Mouse (Mus musculus) right cerebral cortex, postnatal 25 days (tissue): ENCODE data around the gene Trim72.
"Not testable (repeated sequence)": the region's sequence is repeated elsewhere in the genome, so short reads cannot be mapped to it uniquely, and the experiment has no call there.

Source experiments
- DNase-seq: peaks from one replicate; pipeline ENCODE4 v3.0.0; 2022

Gene Trim72

GRCm38 (mm10) chr7:128009715-128010340 lies 6.1 kb downstream of the Trim72 start:
- DNase-seq = no peak

GRCm38 (mm10) chr7:128012136-128012780 lies 8.5 kb downstream of the Trim72 start:
- no peak for DNase-seq

GRCm38 (mm10) chr7:128013116-128013515 lies 9.4 kb downstream of the Trim72 start:
- no peak for DNase-seq

- DNase-seq = not testable (repeated sequence)
These were observed 12.4 kb downstream of the Trim72 start for GRCm38 (mm10) chr7:128016134-128016533.

GRCm38 (mm10) chr7:128016650-128017049 lies 12.9 kb downstream of the Trim72 start:
- DNase-seq = no peak

GRCm38 (mm10) chr7:128018275-128018674 lies 14.5 kb downstream of the Trim72 start:
- DNase-seq = no peak

- DNase-seq = no peak
These were observed 15.4 kb downstream of the Trim72 start for GRCm38 (mm10) chr7:128019187-128019586.

- no peak for DNase-seq
These were observed 19.2 kb downstream of the Trim72 start for GRCm38 (mm10) chr7:128022974-128023373.

GRCm38 (mm10) chr7:128023565-128023964 lies 19.8 kb downstream of the Trim72 start:
- DNase-seq = no peak

- DNase-seq = no peak
These were observed 20.6 kb downstream of the Trim72 start for GRCm38 (mm10) chr7:128024364-128024763.

GRCm38 (mm10) chr7:128024932-128025331 lies 21.2 kb downstream of the Trim72 start:
- DNase-seq = no peak

GRCm38 (mm10) chr7:128025381-128025780 lies 21.6 kb downstream of the Trim72 start:
- no peak for DNase-seq

GRCm38 (mm10) chr7:128031403-128031976 lies 27.7 kb downstream of the Trim72 start:
- no peak for DNase-seq

GRCm38 (mm10) chr7:128032290-128032988 lies 28.7 kb downstream of the Trim72 start:
- DNase-seq = no peak

GRCm38 (mm10) chr7:128032989-128033293 lies 29.2 kb downstream of the Trim72 start:
- DNase-seq = no peak

- DNase-seq = no peak
These were observed 29.9 kb downstream of the Trim72 start for GRCm38 (mm10) chr7:128033616-128034015.

- not testable (repeated sequence) for DNase-seq
These were observed 38.5 kb downstream of the Trim72 start for GRCm38 (mm10) chr7:128042161-128042820.

GRCm38 (mm10) chr7:128044142-128044785 lies 40.5 kb downstream of the Trim72 start:
- DNase-seq = no peak

- DNase-seq = no peak
These were observed 41.9 kb downstream of the Trim72 start for GRCm38 (mm10) chr7:128045640-128046039.

GRCm38 (mm10) chr7:128048819-128049218 lies 45.1 kb downstream of the Trim72 start:
- no peak for DNase-seq

- no peak for DNase-seq
These were observed 45.5 kb downstream of the Trim72 start for GRCm38 (mm10) chr7:128049254-128049653.

GRCm38 (mm10) chr7:128050739-128051138 lies 47.0 kb downstream of the Trim72 start:
- DNase-seq = no peak

- DNase-seq = no peak
These were observed 49.3 kb downstream of the Trim72 start for GRCm38 (mm10) chr7:128053061-128053460.
